Mouse (Mus musculus): ENCODE data around the gene Rhbdd2. TPM values are rescaled to one million over a fixed set of nuclear protein-coding genes. Genes with fewer than 3 reads are reported as not detected.

Gene Rhbdd2
- polyA plus RNA-seq, 1 experiment from 2014 or later: 44.9 TPM

- no peaks in the 10 kb centered on the region for H3K9me3 ChIP-seq (replicated peaks; ENCODE audit: control insufficient read depth, low read length)
- H3K9ac ChIP-seq (ENCODE audit: low read depth, low read length): no peak overlapping the region
- no peak overlapping the region for H3K4me2 ChIP-seq
- no peaks in the 10 kb centered on the region for H3K36me3 ChIP-seq (ENCODE audit: control insufficient read depth, insufficient read depth, low read length)
- no peak overlapping the region for H3K4me3 ChIP-seq (ENCODE audit: low read depth, low read length)
- peaks cover 4% of the 10 kb centered on the region; the same call in 1 of the 2 replicates for H3K4me1 ChIP-seq (ENCODE audit: control insufficient read depth, insufficient read depth, low read length)
- no peaks in the 10 kb centered on the region for H3K27me3 ChIP-seq (ENCODE audit: control insufficient read depth, insufficient read depth, low read length)
- no peak overlapping the region for H3K27ac ChIP-seq (ENCODE audit: low read depth, low read length)
- 65% methylated on average over 7 of the region's 7 CpGs for WGBS (ENCODE audit: insufficient replicate concordance)
- ATAC-seq (replicated peaks; ENCODE audit: insufficient number of reproducible peaks, low FRiP score, low TSS enrichment): no peak
Observed at GRCm38 (mm10) chr5:135695277-135695721, 62.9 kb downstream of the Rhbdd2 start.

Other genes starting within 250 kb of the Rhbdd2 start
- gene Pom121, start 238.1 kb upstream of the Rhbdd2 start, polyA plus RNA-seq (2014; fragmentation: Nextera tagmentation; extraction: Ambion mirVana): 10.2 and 11.8 TPM in 2 replicates
- 33.2 and 37.6 TPM in 2 replicates for gene Hip1, start 87.5 kb upstream of the Rhbdd2 start, polyA plus RNA-seq (2014; fragmentation: Nextera tagmentation; extraction: Ambion mirVana)
- gene Ccl26, start 69.0 kb upstream of the Rhbdd2 start, polyA plus RNA-seq (2014; fragmentation: Nextera tagmentation; extraction: Ambion mirVana): not detected in 2 replicates
- gene Ccl24, start 59.6 kb upstream of the Rhbdd2 start, polyA plus RNA-seq (2014; fragmentation: Nextera tagmentation; extraction: Ambion mirVana): 0.93 TPM in 1 of 2 replicates, not detected in the other
- gene Por, start 37.4 kb downstream of the Rhbdd2 start, polyA plus RNA-seq (2014; fragmentation: Nextera tagmentation; extraction: Ambion mirVana): 32.4 and 37.4 TPM in 2 replicates
- 31.3 and 34.7 TPM in 2 replicates for gene Tmem120a, start 111.8 kb downstream of the Rhbdd2 start, polyA plus RNA-seq (2014; fragmentation: Nextera tagmentation; extraction: Ambion mirVana)
- 0.28 and 0.42 TPM in 2 replicates for gene Styxl1, start 145.8 kb downstream of the Rhbdd2 start, polyA plus RNA-seq (2014; fragmentation: Nextera tagmentation; extraction: Ambion mirVana)
- 955 and 984 TPM in 2 replicates for gene Mdh2, start 145.9 kb downstream of the Rhbdd2 start, polyA plus RNA-seq (2014; fragmentation: Nextera tagmentation; extraction: Ambion mirVana)
- 0.21 TPM in 1 of 2 replicates, not detected in the other for gene Srrm3, start 174.3 kb downstream of the Rhbdd2 start, polyA plus RNA-seq (2014; fragmentation: Nextera tagmentation; extraction: Ambion mirVana)

Measured in heart, embryonic 11.5 days (tissue).